Mouse (Mus musculus): ENCODE results near the gene Cyb561d2.
"Not testable (repeated sequence)": the region's sequence is repeated elsewhere in the genome, so short reads cannot be mapped to it uniquely, and the experiment has no call there.

Gene Cyb561d2

GRCm38 (mm10) chr9:107541474-107542351 is at the start of gene Cyb561d2, which contains the start of gene Nprl2:
TSS of gene Cyb561d2 (minus strand) at chr9:107542193.
TSS of gene Nprl2 (plus strand) at chr9:107542226.
- peak; percentile 90 to 92 for DNase-seq (ENCODE audit: low spot score in 2 of 2)

GRCm38 (mm10) chr9:107590773-107591060 is 48.7 kb upstream of the Cyb561d2 start:
- no peak for DNase-seq (ENCODE audit: low spot score in 2 of 2)

GRCm38 (mm10) chr9:107590058-107590772 is 48.2 kb upstream of the Cyb561d2 start:
- DNase-seq (ENCODE audit: low spot score in 2 of 2): no peak

GRCm38 (mm10) chr9:107587833-107588639 is 46.0 kb upstream of the Cyb561d2 start:
- DNase-seq (ENCODE audit: low spot score in 2 of 2): no peak

GRCm38 (mm10) chr9:107586974-107587832 is 45.2 kb upstream of the Cyb561d2 start, which contains the start of gene Ifrd2:
TSS of gene Ifrd2 (plus strand) at chr9:107587642.
- peak; percentile 99 for DNase-seq (ENCODE audit: low spot score in 2 of 2)

- no peak for DNase-seq (ENCODE audit: low spot score in 2 of 2)
Observed at GRCm38 (mm10) chr9:107586504-107586903, 44.5 kb upstream of the Cyb561d2 start.

GRCm38 (mm10) chr9:107583174-107583573 is 41.2 kb upstream of the Cyb561d2 start:
- no peak for DNase-seq (ENCODE audit: low spot score in 2 of 2)

GRCm38 (mm10) chr9:107582509-107583062 is 40.6 kb upstream of the Cyb561d2 start:
- no peak for DNase-seq (ENCODE audit: low spot score in 2 of 2)

- no peak for DNase-seq (ENCODE audit: low spot score in 2 of 2)
Observed at GRCm38 (mm10) chr9:107581584-107581983, 39.6 kb upstream of the Cyb561d2 start.

GRCm38 (mm10) chr9:107580501-107581317 is 38.7 kb upstream of the Cyb561d2 start, which contains the start of gene Hyal3:
TSS of gene Hyal3 (plus strand) at chr9:107580818.
- DNase-seq (ENCODE audit: low spot score in 2 of 2): peak; percentile 86 to 91

GRCm38 (mm10) chr9:107579023-107579900 is 37.3 kb upstream of the Cyb561d2 start:
- no peak for DNase-seq (ENCODE audit: low spot score in 2 of 2)

- DNase-seq (ENCODE audit: low spot score in 2 of 2): no peak
Observed at GRCm38 (mm10) chr9:107578587-107578986, 36.6 kb upstream of the Cyb561d2 start, which contains the start of gene Naa80. TSS of gene Naa80 (plus strand) at chr9:107578887.

GRCm38 (mm10) chr9:107577871-107578270 is 35.9 kb upstream of the Cyb561d2 start:
- DNase-seq (ENCODE audit: low spot score in 2 of 2): no peak

GRCm38 (mm10) chr9:107576357-107577107 is 34.5 kb upstream of the Cyb561d2 start, which contains the start of gene Hyal1:
TSS of gene Hyal1 (plus strand) at chr9:107576927.
- no peak for DNase-seq (ENCODE audit: low spot score in 2 of 2)

- no peak for DNase-seq (ENCODE audit: low spot score in 2 of 2)
Observed at GRCm38 (mm10) chr9:107575579-107576356, 33.8 kb upstream of the Cyb561d2 start.

GRCm38 (mm10) chr9:107573774-107574173 is 31.8 kb upstream of the Cyb561d2 start:
- not testable (repeated sequence) for DNase-seq (ENCODE audit: low spot score in 2 of 2)

GRCm38 (mm10) chr9:107572327-107572662 is 30.3 kb upstream of the Cyb561d2 start:
- DNase-seq (ENCODE audit: low spot score in 2 of 2): no peak
